Mouse (Mus musculus): Measurements from ENCODE around the gene Rabepk.
"Not testable (repeated sequence)": the region's sequence is repeated elsewhere in the genome, so short reads cannot be mapped to it uniquely, and the experiment has no call there.

The Rabepk gene

GRCm38 (mm10) chr2:34799357-34800256 is at the start of gene Rabepk:
Gene Rabepk (minus strand): TSS chr2:34799912.
- peak; percentile 78 to 84 for DNase-seq (ENCODE audit: low spot score in 2 of 2)

GRCm38 (mm10) chr2:34847702-34848101 is 48.0 kb upstream of the Rabepk start:
- DNase-seq (ENCODE audit: low spot score in 2 of 2) = no peak

GRCm38 (mm10) chr2:34843211-34843939 is 43.7 kb upstream of the Rabepk start:
- no peak for DNase-seq (ENCODE audit: low spot score in 2 of 2)

- DNase-seq (ENCODE audit: low spot score in 2 of 2) = no peak
Observed at GRCm38 (mm10) chr2:34841706-34842105, 42.0 kb upstream of the Rabepk start.

- DNase-seq (ENCODE audit: low spot score in 2 of 2) = not testable (repeated sequence)
Observed at GRCm38 (mm10) chr2:34840143-34840542, 40.4 kb upstream of the Rabepk start.

- DNase-seq (ENCODE audit: low spot score in 2 of 2) = no peak
Observed at GRCm38 (mm10) chr2:34835669-34836068, 36.0 kb upstream of the Rabepk start.

GRCm38 (mm10) chr2:34833624-34834023 is 33.9 kb upstream of the Rabepk start:
- no peak for DNase-seq (ENCODE audit: low spot score in 2 of 2)

- not testable (repeated sequence) for DNase-seq (ENCODE audit: low spot score in 2 of 2)
Observed at GRCm38 (mm10) chr2:34832766-34833457, 33.2 kb upstream of the Rabepk start, which contains the start of gene Gm34653. Gene Gm34653 (plus strand): TSS chr2:34833007.

GRCm38 (mm10) chr2:34830066-34830465 is 30.4 kb upstream of the Rabepk start:
- not testable (repeated sequence) for DNase-seq (ENCODE audit: low spot score in 2 of 2)

- no peak for DNase-seq (ENCODE audit: low spot score in 2 of 2)
Observed at GRCm38 (mm10) chr2:34828026-34828425, 28.3 kb upstream of the Rabepk start.

- no peak for DNase-seq (ENCODE audit: low spot score in 2 of 2)
Observed at GRCm38 (mm10) chr2:34827591-34827990, 27.9 kb upstream of the Rabepk start.

GRCm38 (mm10) chr2:34826460-34827231 is 26.9 kb upstream of the Rabepk start:
- DNase-seq (ENCODE audit: low spot score in 2 of 2) = peak in 1 of 2 experiments; percentile 11

- peak; percentile 76 to 87 for DNase-seq (ENCODE audit: low spot score in 2 of 2)
Observed at GRCm38 (mm10) chr2:34825827-34826459, 26.2 kb upstream of the Rabepk start, which contains the start of gene Fbxw2. Gene Fbxw2 (minus strand): TSS chr2:34826311.

- DNase-seq (ENCODE audit: low spot score in 2 of 2) = no peak
Observed at GRCm38 (mm10) chr2:34818492-34818891, 18.8 kb upstream of the Rabepk start.

GRCm38 (mm10) chr2:34815893-34816292 is 16.2 kb upstream of the Rabepk start:
- DNase-seq (ENCODE audit: low spot score in 2 of 2) = not testable (repeated sequence)

GRCm38 (mm10) chr2:34812706-34813105 is 13.0 kb upstream of the Rabepk start:
- no peak for DNase-seq (ENCODE audit: low spot score in 2 of 2)

GRCm38 (mm10) chr2:34810775-34811174 is 11.1 kb upstream of the Rabepk start:
- DNase-seq (ENCODE audit: low spot score in 2 of 2) = no peak

GRCm38 (mm10) chr2:34809568-34809967 is 9.9 kb upstream of the Rabepk start:
- DNase-seq (ENCODE audit: low spot score in 2 of 2) = no peak

- DNase-seq (ENCODE audit: low spot score in 2 of 2) = no peak
Observed at GRCm38 (mm10) chr2:34808057-34808456, 8.3 kb upstream of the Rabepk start.

GRCm38 (mm10) chr2:34805364-34805950 is 5.7 kb upstream of the Rabepk start:
- DNase-seq (ENCODE audit: low spot score in 2 of 2) = no peak

All from thymus, postnatal 10 days (tissue).